20 mouse cellular contexts compared by ENCODE assay signal in genomic region chr8:116619221-116619620, GRCm38 (mm10).
DNase-seq lines count a peak whose midpoint lies in the region; ATAC-seq and TF ChIP-seq lines count a peak whose summit lies in the region.
"Had no signal": no experiment of that assay in that cellular context is flagged by ENCODE, and none has a peak within 500 bp of the region (broad histone marks: within the 10 kb centered on the region; RNA-seq: fewer than 3 reads in every experiment).

No protein-coding gene starts in this region.

- no peak overlapping the region for H3K4me3 ChIP-seq in heart, embryonic 10.5 days
- H3K4me3 ChIP-seq in left cerebral cortex, adult 2 months, result no peak overlapping the region
- H3K4me3 ChIP-seq in midbrain, embryonic 11.5 days (ENCODE audit: low read depth, low read length), result no peak overlapping the region
- H3K4me3 ChIP-seq in midbrain, embryonic 16.5 days (ENCODE audit: low read depth, low read length), result no peak overlapping the region
- H3K4me3 ChIP-seq in cortical plate, adult 2 months (ENCODE audit: insufficient read depth, low read length), result no peak overlapping the region
- H3K4me3 ChIP-seq in intestine, embryonic 15.5 days (replicated peaks), result no peak overlapping the region

- TF ChIP-seq CTCF in left cerebral cortex, adult 2 months (IDR thresholded peaks at IDR 0.05), result no peak
- no peak for TF ChIP-seq CTCF in cortical plate, adult 2 months (IDR thresholded peaks at IDR 0.05; ENCODE audit: extremely low read depth, insufficient read depth, low read length)

- DNase-seq in heart, adult 11 months, result peak; percentile 76
- no peak for DNase-seq in heart, embryonic 10.5 days (ENCODE audit: low spot score)
- no peak for DNase-seq in left cerebral cortex, adult 2 months (ENCODE audit: extremely low spot score in 1 of 2, low spot score in 2 of 2)
- no peak for DNase-seq in left cerebral cortex, postnatal 10 days (ENCODE audit: extremely low spot score in 1 of 2, low spot score in 2 of 2)
- DNase-seq in midbrain, embryonic 11.5 days (ENCODE audit: low spot score, missing footprints), result peak; percentile 64
- DNase-seq: adrenal gland, adult 2 months; adrenal gland, adult 8-10 months; adrenal gland, postnatal 10 days; adrenal gland, postnatal 14 days; adrenal gland, postnatal 25 days; adrenal gland, postnatal 36 days; B cell, adult 2 months; cerebellum, adult 11 months; cerebellum, adult 11-12 months had no signal

- no peaks in the 10 kb centered on the region for H3K9me3 ChIP-seq in heart, embryonic 10.5 days
- no peaks in the 10 kb centered on the region for H3K9me3 ChIP-seq in midbrain, embryonic 11.5 days (ENCODE audit: control insufficient read depth, low read length)
- H3K9me3 ChIP-seq in midbrain, embryonic 16.5 days (replicated peaks; ENCODE audit: control insufficient read depth, low read length, poor library complexity, severe bottlenecking), result no peaks in the 10 kb centered on the region
- H3K9me3 ChIP-seq in intestine, embryonic 15.5 days, result no peaks in the 10 kb centered on the region

- no peak for ATAC-seq in midbrain, embryonic 11.5 days (ENCODE audit: low FRiP score)
- ATAC-seq in midbrain, embryonic 16.5 days, result no peak
- no peak for ATAC-seq in intestine, embryonic 15.5 days
- ATAC-seq: Patski had no signal

- TF ChIP-seq POLR2A in cortical plate, adult 2 months (IDR thresholded peaks at IDR 0.05; ENCODE audit: extremely low read depth, insufficient read depth, low read length), result no peak

- no peak overlapping the region for H3K9ac ChIP-seq in midbrain, embryonic 11.5 days (ENCODE audit: low read length)
- no peak overlapping the region for H3K9ac ChIP-seq in midbrain, embryonic 16.5 days (ENCODE audit: low read depth, low read length)
- no peak overlapping the region for H3K9ac ChIP-seq in intestine, embryonic 15.5 days

- H3K4me1 ChIP-seq in heart, embryonic 10.5 days, result peaks cover 20% of the 10 kb centered on the region
- H3K4me1 ChIP-seq in midbrain, embryonic 11.5 days (ENCODE audit: control insufficient read depth, insufficient read depth, low read length), result no peaks in the 10 kb centered on the region
- H3K4me1 ChIP-seq in midbrain, embryonic 16.5 days (ENCODE audit: control insufficient read depth, insufficient read depth, low read length), result no peaks in the 10 kb centered on the region
- H3K4me1 ChIP-seq in cortical plate, adult 2 months (ENCODE audit: control insufficient read depth, insufficient read depth, low read length), result peaks cover 15% of the 10 kb centered on the region
- H3K4me1 ChIP-seq in intestine, embryonic 15.5 days (replicated peaks), result peaks cover 8% of the 10 kb centered on the region; the same call in 1 of the 2 replicates

- no peak overlapping the region for H3K27ac ChIP-seq in heart, embryonic 10.5 days
- peak overlapping the region; percentile 78 for H3K27ac ChIP-seq in left cerebral cortex, adult 2 months
- H3K27ac ChIP-seq in midbrain, embryonic 11.5 days (ENCODE audit: low read depth, low read length), result no peak overlapping the region
- H3K27ac ChIP-seq in midbrain, embryonic 16.5 days (ENCODE audit: low read length), result no peak overlapping the region
- peak overlapping the region; percentile 63; the same call in 1 of the 2 replicates for H3K27ac ChIP-seq in cortical plate, adult 2 months (ENCODE audit: insufficient read depth, low read length)
- H3K27ac ChIP-seq in intestine, embryonic 15.5 days, result no peak overlapping the region

- intact Hi-C loops in left cerebral cortex, adult 2 months (cut with DNase I), result no loop called here
- intact Hi-C loops in left cerebral cortex, postnatal 10 days (cut with DNase I), result no loop called here

- 0 out of 2 replicates have a peak, but pooled peaks cover 4% of the 10 kb centered on the region for H3K27me3 ChIP-seq in heart, embryonic 10.5 days (ENCODE audit: insufficient read depth, poor library complexity, severe bottlenecking)
- H3K27me3 ChIP-seq in midbrain, embryonic 11.5 days (ENCODE audit: control insufficient read depth, insufficient read depth, low read length), result no peaks in the 10 kb centered on the region
- no peaks in the 10 kb centered on the region for H3K27me3 ChIP-seq in midbrain, embryonic 16.5 days (ENCODE audit: control insufficient read depth, insufficient read depth, low read depth, low read length)
- no peaks in the 10 kb centered on the region for H3K27me3 ChIP-seq in intestine, embryonic 15.5 days (replicated peaks)
- H3K27me3 ChIP-seq: CH12.LX, Patski had no signal

- no peaks in the 10 kb centered on the region for H3K36me3 ChIP-seq in heart, embryonic 10.5 days
- H3K36me3 ChIP-seq in midbrain, embryonic 11.5 days (ENCODE audit: control insufficient read depth, insufficient read depth, low read length), result no peaks in the 10 kb centered on the region
- H3K36me3 ChIP-seq in midbrain, embryonic 16.5 days (ENCODE audit: control insufficient read depth, insufficient read depth, low read length), result no peaks in the 10 kb centered on the region
- no peaks in the 10 kb centered on the region for H3K36me3 ChIP-seq in intestine, embryonic 15.5 days
- H3K36me3 ChIP-seq: G1E had no signal

- 90% methylated on average over 5 of the region's 5 CpGs for WGBS in heart, embryonic 10.5 days
- 87% methylated on average over 5 of the region's 5 CpGs for WGBS in midbrain, embryonic 11.5 days
- 96% methylated on average over 5 of the region's 5 CpGs for WGBS in midbrain, embryonic 16.5 days
- 88% methylated on average over 5 of the region's 5 CpGs for WGBS in intestine, embryonic 15.5 days

- no peak overlapping the region for H3K4me2 ChIP-seq in midbrain, embryonic 11.5 days
- H3K4me2 ChIP-seq in midbrain, embryonic 16.5 days (ENCODE audit: low read length), result no peak overlapping the region
- no peak overlapping the region for H3K4me2 ChIP-seq in intestine, embryonic 15.5 days (replicated peaks)

Comparison
In these comparisons a context has a peak if more than half of its experiments do, and no peak if none do; other contexts are left out.
1. DNase-seq: peak in heart, adult 11 months (single experiment) and midbrain, embryonic 11.5 days (single experiment); none in heart, embryonic 10.5 days (single experiment), left cerebral cortex, adult 2 months (0 of 2) and left cerebral cortex, postnatal 10 days (0 of 2).
2. H3K27ac ChIP-seq: peak in left cerebral cortex, adult 2 months (single experiment) and cortical plate, adult 2 months (single experiment); none in heart, embryonic 10.5 days (single experiment), midbrain, embryonic 11.5 days (single experiment), midbrain, embryonic 16.5 days (single experiment) and intestine, embryonic 15.5 days (single experiment).